Mouse (Mus musculus): ENCODE results near the gene Dbf4. TPM values are rescaled to one million over a fixed set of nuclear protein-coding genes. Genes with fewer than 3 reads are reported as not detected.
A peak's percentile ranks its signal among the peaks of the same experiment; 100 is the strongest.

Gene Dbf4
- polyA plus RNA-seq, 1 experiment = 15.8 TPM

DNA sequence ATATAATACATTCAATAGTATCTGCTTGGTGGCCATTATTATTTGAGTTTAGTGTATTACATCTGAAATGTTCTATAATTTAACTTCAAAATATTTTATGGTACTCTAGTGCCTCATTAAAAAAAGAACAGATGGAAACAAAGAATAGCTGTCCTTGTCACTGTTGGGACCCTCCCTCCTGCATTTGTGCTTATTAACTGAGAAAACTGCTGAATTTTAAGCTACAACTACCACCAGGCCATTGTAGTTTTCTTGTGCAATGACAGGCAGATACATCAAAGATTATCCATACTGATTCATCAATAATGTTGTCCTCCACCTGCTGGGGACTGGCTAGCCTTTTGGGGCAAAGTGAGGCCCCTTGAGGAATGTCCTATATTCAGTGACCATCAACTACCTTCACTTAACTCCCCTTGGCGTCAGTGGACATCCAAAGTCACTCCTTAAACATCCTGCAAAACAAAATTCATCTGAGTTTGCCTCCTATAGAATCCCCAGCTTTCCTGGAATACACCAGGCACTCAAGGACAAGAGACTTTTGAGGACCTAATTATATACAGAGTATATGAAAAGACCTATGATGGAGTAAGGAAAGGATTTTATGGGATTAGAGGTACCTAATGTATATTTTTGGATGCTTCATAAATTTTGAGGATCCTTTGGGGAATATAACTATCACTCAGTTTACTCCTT, 28.5 kb downstream of the Dbf4 start:
- TF ChIP-seq POLR2A (IDR thresholded peaks at IDR 0.05; ENCODE audit: control insufficient read depth, low read depth, low read length) (no peak), CTCF (IDR thresholded peaks at IDR 0.05; ENCODE audit: control insufficient read depth, insufficient read depth, insufficient replicate concordance, low read depth, low read length) (no peak)
- Histone ChIP-seq H3K27ac (ENCODE audit: control insufficient read depth, insufficient read depth, low read depth, low read length) (no peak overlapping the region), H3K4me1 (ENCODE audit: control insufficient read depth, insufficient read depth, low read length) (no peaks in the 10 kb centered on the region), H3K27me3 (ENCODE audit: control insufficient read depth, insufficient read depth, low read length) (no peaks in the 10 kb centered on the region), H3K4me3 (ENCODE audit: control insufficient read depth, low read depth, low read length) (no peak overlapping the region), H3K36me3 (ENCODE audit: control insufficient read depth, insufficient read depth, low read length) (no peaks in the 10 kb centered on the region; the same call in 1 of the 2 replicates)

DNA sequence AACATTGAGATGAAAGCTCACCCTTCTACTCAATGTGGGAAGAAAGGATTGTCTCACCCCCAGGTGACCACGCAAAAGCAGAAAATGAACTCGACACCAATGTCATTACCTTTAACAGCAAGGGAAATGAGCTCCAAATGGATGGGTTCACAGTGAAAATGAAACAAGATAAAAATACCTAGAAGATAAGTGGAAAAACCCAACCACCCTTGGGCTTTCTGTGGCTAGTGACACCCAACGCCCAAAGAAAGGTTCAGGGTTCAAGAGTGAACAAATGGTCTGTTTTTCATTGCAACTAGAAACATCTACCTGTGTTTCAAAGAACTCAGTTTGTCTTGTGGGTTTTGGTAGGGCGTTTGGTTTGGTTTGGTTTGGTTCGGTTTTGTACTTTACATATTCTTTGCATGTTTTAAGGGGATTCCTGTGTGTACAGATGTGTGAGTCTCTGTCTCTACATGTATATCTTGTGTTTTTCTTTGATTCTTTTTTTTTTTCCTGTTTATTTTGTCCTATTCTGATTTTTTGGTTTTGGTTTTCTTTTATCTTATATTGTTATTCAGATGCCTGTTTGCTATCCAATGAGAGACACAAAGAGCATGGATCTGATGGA, 48.1 kb downstream of the Dbf4 start:
- H3K36me3 ChIP-seq (ENCODE audit: control insufficient read depth, insufficient read depth, low read length) = no peaks in the 10 kb centered on the region
- no peaks in the 10 kb centered on the region for H3K4me1 ChIP-seq (ENCODE audit: control insufficient read depth, insufficient read depth, low read length)
- H3K4me3 ChIP-seq (ENCODE audit: control insufficient read depth, low read depth, low read length) = no peak overlapping the region
- H3K27ac ChIP-seq (ENCODE audit: control insufficient read depth, insufficient read depth, low read depth, low read length) = no peak overlapping the region
- no peaks in the 10 kb centered on the region for H3K27me3 ChIP-seq (ENCODE audit: control insufficient read depth, insufficient read depth, low read length)
- TF ChIP-seq POLR2A (IDR thresholded peaks at IDR 0.05; ENCODE audit: control insufficient read depth, low read depth, low read length) = no peak
- TF ChIP-seq CTCF (IDR thresholded peaks at IDR 0.05; ENCODE audit: control insufficient read depth, insufficient read depth, insufficient replicate concordance, low read depth, low read length) = no peak

DNA sequence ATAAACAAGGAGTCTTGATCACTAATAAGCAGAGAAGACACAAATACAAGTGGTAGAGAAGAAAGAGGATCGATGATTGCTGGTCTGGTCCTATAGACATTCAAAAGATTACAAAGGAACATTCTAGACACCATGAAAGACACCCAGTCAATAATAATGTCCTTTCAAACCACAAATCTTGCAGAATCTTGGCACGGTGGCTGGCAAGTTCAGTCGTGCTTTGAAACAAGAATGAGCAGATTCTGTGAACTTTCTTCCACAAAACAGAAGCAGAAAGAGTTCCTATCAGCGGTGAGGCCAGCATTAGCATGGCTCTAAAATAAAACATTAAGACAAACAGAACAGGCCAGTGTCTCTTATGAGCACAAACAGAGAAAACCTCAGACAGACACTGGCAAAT, 49.1 kb downstream of the Dbf4 start:
- Histone ChIP-seq H3K27ac (ENCODE audit: control insufficient read depth, insufficient read depth, low read depth, low read length) (no peak overlapping the region), H3K4me3 (ENCODE audit: control insufficient read depth, low read depth, low read length) (no peak overlapping the region), H3K4me1 (ENCODE audit: control insufficient read depth, insufficient read depth, low read length) (no peaks in the 10 kb centered on the region), H3K27me3 (ENCODE audit: control insufficient read depth, insufficient read depth, low read length) (no peaks in the 10 kb centered on the region), H3K36me3 (ENCODE audit: control insufficient read depth, insufficient read depth, low read length) (no peaks in the 10 kb centered on the region)
- TF ChIP-seq POLR2A (IDR thresholded peaks at IDR 0.05; ENCODE audit: control insufficient read depth, low read depth, low read length) (no peak), CTCF (IDR thresholded peaks at IDR 0.05; ENCODE audit: control insufficient read depth, insufficient read depth, insufficient replicate concordance, low read depth, low read length) (no peak)

DNA sequence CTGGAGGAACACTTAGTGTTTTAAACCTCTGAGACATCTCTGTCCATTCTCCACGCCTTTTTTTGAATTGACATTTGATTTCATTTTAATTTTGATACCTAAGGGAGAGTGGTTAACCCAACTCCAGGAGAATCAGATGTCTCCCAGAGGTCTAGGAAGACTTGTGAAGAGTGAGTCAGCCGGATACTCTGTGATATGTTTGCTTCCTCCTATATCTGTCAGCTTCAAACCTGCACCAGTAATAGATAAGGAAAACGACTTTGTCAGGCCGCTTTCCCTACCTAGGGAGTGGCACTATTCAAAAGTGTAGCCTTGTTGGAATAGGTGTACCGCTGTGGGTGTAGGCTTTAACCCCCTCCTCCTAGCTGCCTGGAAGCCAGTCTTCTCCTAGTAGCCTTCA, 53.7 kb downstream of the Dbf4 start:
- Histone ChIP-seq H3K27me3 (ENCODE audit: control insufficient read depth, insufficient read depth, low read length) (no peaks in the 10 kb centered on the region), H3K4me3 (ENCODE audit: control insufficient read depth, low read depth, low read length) (no peak overlapping the region), H3K4me1 (ENCODE audit: control insufficient read depth, insufficient read depth, low read length) (peaks cover 13% of the 10 kb centered on the region), H3K36me3 (ENCODE audit: control insufficient read depth, insufficient read depth, low read length) (no peaks in the 10 kb centered on the region), H3K27ac (ENCODE audit: control insufficient read depth, insufficient read depth, low read depth, low read length) (no peak overlapping the region)
- TF ChIP-seq POLR2A (IDR thresholded peaks at IDR 0.05; ENCODE audit: control insufficient read depth, low read depth, low read length) (no peak), CTCF (IDR thresholded peaks at IDR 0.05; ENCODE audit: control insufficient read depth, insufficient read depth, insufficient replicate concordance, low read depth, low read length) (no peak)

DNA sequence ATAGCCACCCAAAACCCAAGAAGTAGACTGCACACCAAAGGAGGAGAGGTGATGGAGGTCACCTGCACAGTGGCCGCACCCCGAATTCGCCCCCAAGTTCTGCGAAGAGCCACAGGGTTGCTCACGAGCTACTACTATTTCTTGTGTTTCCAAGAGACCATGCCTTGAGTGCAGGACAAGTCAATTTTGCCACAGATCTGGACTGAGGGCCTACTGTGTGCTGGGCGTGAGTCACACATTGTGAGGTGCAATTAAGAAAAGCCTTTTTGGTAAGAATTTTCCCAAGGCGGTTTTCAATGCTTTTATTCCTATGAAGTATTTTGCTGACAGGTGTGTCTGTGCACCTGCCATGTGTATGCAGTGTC, 54.2 kb downstream of the Dbf4 start:
- H3K27me3 ChIP-seq (ENCODE audit: control insufficient read depth, insufficient read depth, low read length) = no peaks in the 10 kb centered on the region
- H3K36me3 ChIP-seq (ENCODE audit: control insufficient read depth, insufficient read depth, low read length) = no peaks in the 10 kb centered on the region
- no peak for TF ChIP-seq POLR2A (IDR thresholded peaks at IDR 0.05; ENCODE audit: control insufficient read depth, low read depth, low read length)
- TF ChIP-seq CTCF (IDR thresholded peaks at IDR 0.05; ENCODE audit: control insufficient read depth, insufficient read depth, insufficient replicate concordance, low read depth, low read length) = no peak
- no peak overlapping the region for H3K27ac ChIP-seq (ENCODE audit: control insufficient read depth, insufficient read depth, low read depth, low read length)
- peak overlapping the region; percentile 58 for H3K4me3 ChIP-seq (ENCODE audit: control insufficient read depth, low read depth, low read length)
- H3K4me1 ChIP-seq (ENCODE audit: control insufficient read depth, insufficient read depth, low read length) = peaks cover 13% of the 10 kb centered on the region

DNA sequence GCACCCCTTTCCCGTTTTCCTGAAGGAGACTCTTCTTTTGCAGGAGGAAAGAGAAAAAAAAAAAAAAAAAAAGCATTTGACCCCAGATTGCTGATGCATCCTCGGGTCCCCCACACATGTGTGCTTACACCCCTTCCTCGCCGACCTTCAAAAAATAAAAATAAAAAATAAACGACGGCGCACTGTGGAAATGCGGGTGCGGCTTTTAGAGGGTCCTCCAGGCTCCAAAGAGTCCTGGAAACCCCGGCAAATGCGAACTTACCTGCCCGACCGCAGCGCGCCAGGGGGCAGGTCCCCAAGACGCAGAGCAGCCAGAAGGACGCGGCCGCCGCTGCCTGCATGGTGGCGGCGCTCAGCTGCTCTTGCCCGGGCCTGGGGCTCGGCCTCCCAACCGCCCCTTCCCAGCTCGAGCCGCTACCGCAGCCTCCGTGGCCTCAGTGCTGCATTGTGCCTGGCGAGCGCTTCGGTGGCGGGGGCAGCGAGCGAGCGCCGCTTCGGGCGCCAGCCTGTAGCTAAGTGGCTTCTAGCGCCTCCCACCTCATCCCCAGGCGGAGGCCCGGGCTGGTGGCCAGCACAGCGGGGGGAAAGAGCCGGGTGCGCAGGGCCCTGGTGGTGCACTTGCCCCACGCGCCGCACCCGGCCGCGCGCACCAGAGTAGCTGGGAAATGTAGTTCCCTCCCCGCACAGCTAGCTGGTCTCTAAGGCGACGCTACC, 54.7 kb downstream of the Dbf4 start, which contains the start of gene Adam22:
Adam22 (minus strand) TSS at position 547 of the 714 bp plus-strand sequence.
- H3K4me1 ChIP-seq (ENCODE audit: control insufficient read depth, insufficient read depth, low read length) = peaks cover 13% of the 10 kb centered on the region
- peak within 1 kb of the TSS; percentile 58 for H3K4me3 ChIP-seq (ENCODE audit: control insufficient read depth, low read depth, low read length)
- no peak for TF ChIP-seq POLR2A (IDR thresholded peaks at IDR 0.05; ENCODE audit: control insufficient read depth, low read depth, low read length)
- H3K27me3 ChIP-seq (ENCODE audit: control insufficient read depth, insufficient read depth, low read length) = no peaks in the 10 kb centered on the region
- no peaks in the 10 kb centered on the region for H3K36me3 ChIP-seq (ENCODE audit: control insufficient read depth, insufficient read depth, low read length)
- no peak within 1 kb of the TSS for H3K27ac ChIP-seq (ENCODE audit: control insufficient read depth, insufficient read depth, low read depth, low read length)

DNA sequence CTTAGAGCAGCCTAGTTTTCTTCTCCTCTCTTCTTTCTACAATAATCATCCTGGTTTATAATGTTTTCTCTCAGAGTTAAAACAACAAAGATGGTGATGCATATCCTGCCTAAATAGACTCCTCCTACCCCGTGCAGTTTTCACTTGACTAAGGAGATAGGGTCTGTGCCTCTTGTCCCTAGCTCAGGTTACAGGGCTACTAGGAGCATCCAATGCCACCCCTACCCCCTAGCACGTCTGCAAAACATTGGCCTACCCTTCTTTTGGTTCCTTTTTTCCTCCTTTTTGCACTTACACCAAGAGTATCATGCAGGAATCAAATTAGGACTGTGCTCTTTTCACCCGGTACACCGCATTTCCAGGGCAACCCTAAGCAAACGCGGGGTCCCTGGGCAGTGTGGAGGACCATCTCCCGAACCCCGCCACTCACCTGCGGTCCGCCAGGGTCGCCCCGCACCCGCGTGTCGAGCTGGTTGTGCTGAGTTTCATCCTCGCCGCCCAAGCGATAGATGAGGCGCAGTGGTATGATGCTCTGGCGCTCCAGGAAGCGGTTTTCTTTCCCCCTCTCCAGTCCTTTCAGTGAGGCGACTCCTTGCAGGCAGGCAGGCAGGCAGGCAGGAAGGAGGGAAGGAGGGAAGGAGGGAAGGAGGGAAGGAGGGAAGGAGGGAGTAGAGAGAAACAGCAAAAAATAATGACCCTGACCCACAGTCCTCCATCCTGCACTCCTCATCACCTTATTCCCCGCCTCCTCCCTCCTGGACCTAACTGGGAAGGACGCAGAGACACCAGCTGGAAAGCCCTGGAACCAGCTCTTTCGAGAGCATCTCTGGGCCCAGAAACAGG, 55.5 kb downstream of the Dbf4 start:
- H3K36me3 ChIP-seq (ENCODE audit: control insufficient read depth, insufficient read depth, low read length) = no peaks in the 10 kb centered on the region
- H3K4me1 ChIP-seq (ENCODE audit: control insufficient read depth, insufficient read depth, low read length) = peaks cover 13% of the 10 kb centered on the region
- peak overlapping the region; percentile 58 for H3K4me3 ChIP-seq (ENCODE audit: control insufficient read depth, low read depth, low read length)
- no peak overlapping the region for H3K27ac ChIP-seq (ENCODE audit: control insufficient read depth, insufficient read depth, low read depth, low read length)
- no peak for TF ChIP-seq CTCF (IDR thresholded peaks at IDR 0.05; ENCODE audit: control insufficient read depth, insufficient read depth, insufficient replicate concordance, low read depth, low read length)
- TF ChIP-seq POLR2A (IDR thresholded peaks at IDR 0.05; ENCODE audit: control insufficient read depth, low read depth, low read length) = no peak
- H3K27me3 ChIP-seq (ENCODE audit: control insufficient read depth, insufficient read depth, low read length) = no peaks in the 10 kb centered on the region

All from testis, adult 2 months (tissue).